Mouse (Mus musculus): ENCODE measurements at regions not wholly inside any gene's neighbourhood (a gene's known extent, or its start where the extent isn't known, plus 50 kb on each side); places are given as distances from the start of the nearest gene placed in this dataset.

DNA sequence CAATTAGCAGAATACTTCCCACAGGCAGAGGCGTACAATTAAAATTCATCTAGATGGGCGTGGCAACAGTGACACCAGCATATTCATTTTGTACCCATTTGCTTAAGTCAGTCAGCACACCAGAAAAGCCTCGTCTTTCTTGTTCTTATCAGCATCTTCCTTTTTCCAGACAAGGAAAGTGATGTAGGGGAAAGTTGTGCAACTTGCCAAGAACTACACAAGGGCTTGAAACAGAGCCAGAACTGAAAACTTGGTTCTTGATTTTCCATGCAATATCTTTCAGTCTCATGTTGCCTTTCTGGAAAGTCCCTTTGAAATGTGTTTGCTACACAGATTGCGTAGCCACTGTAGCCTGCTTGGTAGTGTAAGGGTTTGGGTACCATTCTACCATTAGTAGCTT is 401.9 kb upstream of the Btbd3 start:
- H3K4me1 ChIP-seq (ENCODE audit: control insufficient read depth, insufficient read depth, low read length), result no peaks in the 10 kb centered on the region
- no peak overlapping the region; the same call in 1 of the 2 replicates for H3K27ac ChIP-seq (ENCODE audit: insufficient read depth, low read length)
- H3K4me3 ChIP-seq (ENCODE audit: insufficient read depth, low read length), result no peak overlapping the region
- TF ChIP-seq CTCF (IDR thresholded peaks at IDR 0.05; ENCODE audit: borderline replicate concordance, insufficient read depth, low read length) (no peak), POLR2A (IDR thresholded peaks at IDR 0.05; ENCODE audit: low read depth, low read length) (no peak)

DNA sequence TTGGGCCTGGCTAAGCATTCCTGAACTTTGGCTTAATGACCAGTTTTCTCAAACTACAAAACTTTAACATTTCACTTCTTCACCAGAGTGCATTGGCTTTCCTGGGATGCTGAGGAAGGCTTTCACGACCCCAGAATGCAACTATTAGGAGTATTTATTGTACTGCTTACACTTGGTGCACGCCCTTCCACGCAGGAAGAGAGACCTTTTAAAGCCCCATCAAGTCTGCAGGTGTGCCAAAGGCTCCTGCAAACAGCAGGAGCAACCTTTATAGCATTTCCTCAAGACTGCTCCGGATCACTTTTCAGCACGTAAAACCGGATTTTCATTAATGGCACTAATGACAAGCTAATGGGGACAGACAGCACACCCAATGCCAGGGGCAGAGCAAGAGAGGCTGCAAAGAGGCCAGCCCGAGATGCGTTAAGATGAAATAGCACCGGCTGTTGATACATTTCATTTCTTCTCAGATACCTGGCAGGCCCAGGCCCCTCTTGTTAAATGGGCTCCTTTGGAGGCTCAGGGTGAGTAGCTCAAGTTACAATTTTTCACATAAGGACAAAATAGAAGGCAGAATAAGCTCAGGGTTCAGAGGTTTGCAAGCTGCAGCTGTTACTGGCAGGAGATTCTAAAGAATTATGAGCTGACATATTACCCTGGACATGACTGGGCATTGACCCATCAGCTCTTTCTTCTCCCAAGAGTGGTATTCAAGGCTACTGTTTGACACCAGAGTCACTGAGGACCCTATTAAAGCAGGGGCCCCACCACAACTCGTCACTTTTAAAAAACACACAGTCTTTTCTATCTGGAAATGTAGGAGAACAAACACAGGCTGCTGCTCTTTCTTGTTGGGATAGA is 402.7 kb upstream of the Btbd3 start:
- H3K4me1 ChIP-seq (ENCODE audit: control insufficient read depth, insufficient read depth, low read length), result no peaks in the 10 kb centered on the region
- no peak overlapping the region for H3K27ac ChIP-seq (ENCODE audit: insufficient read depth, low read length)
- TF ChIP-seq POLR2A (IDR thresholded peaks at IDR 0.05; ENCODE audit: low read depth, low read length), result no peak
- TF ChIP-seq CTCF (IDR thresholded peaks at IDR 0.05; ENCODE audit: borderline replicate concordance, insufficient read depth, low read length), result no peak
- no peak overlapping the region for H3K4me3 ChIP-seq (ENCODE audit: insufficient read depth, low read length)

DNA sequence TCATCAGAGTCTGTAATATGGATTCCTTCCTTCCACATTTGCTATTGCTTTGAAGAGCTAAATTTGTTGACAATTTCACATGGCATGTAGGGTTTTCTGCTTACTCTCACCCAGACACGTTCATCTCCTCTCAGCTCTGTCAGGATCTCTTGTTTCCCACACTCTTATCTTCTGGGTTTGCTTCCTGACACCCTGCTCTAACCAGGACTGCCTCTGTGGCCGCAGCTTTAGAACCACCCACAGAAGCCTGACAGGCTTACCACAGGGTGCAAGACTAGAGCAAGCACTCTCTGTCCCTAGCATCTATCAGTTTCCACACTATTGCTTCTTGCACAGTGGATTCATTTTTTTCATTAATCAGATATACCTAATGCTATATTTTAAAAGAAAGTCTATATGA is 408.5 kb upstream of the Btbd3 start:
- no peak overlapping the region for H3K27ac ChIP-seq (ENCODE audit: insufficient read depth, low read length)
- TF ChIP-seq CTCF (IDR thresholded peaks at IDR 0.05; ENCODE audit: borderline replicate concordance, insufficient read depth, low read length) (no peak), POLR2A (IDR thresholded peaks at IDR 0.05; ENCODE audit: low read depth, low read length) (no peak)
- no peak overlapping the region for H3K4me3 ChIP-seq (ENCODE audit: insufficient read depth, low read length)
- H3K4me1 ChIP-seq (ENCODE audit: control insufficient read depth, insufficient read depth, low read length), result no peaks in the 10 kb centered on the region

DNA sequence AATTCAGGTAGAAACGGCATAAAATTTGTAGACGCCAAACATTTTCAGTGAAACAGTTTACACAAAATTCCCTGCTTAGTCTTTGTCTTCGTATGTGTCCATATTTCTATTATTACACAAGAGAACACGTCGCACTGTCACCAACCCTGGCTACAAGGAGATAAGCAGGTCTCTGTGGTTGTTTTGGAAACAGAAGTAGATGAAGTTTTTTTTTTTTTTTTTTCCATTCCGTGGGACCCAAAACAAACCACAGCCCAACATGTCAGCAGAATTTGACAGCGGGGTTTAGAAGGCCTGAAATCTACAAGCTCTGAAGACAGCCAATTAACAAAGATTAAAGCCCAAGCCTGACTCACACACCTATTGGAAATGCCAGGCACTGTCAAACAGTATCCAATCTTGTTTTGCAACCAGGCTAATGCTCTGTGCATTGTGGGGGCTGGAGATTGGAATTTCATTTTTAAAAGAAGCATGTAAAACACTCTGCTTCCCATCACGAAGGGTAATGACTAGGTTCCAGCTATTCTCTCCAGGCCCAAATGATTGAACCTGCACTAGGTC is 428.5 kb upstream of the Btbd3 start:
- Histone ChIP-seq H3K4me3 (ENCODE audit: insufficient read depth, low read length) (no peak overlapping the region), H3K27ac (ENCODE audit: insufficient read depth, low read length) (no peak overlapping the region), H3K4me1 (ENCODE audit: control insufficient read depth, insufficient read depth, low read length) (no peaks in the 10 kb centered on the region)
- TF ChIP-seq POLR2A (IDR thresholded peaks at IDR 0.05; ENCODE audit: low read depth, low read length), result no peak
- no peak for TF ChIP-seq CTCF (IDR thresholded peaks at IDR 0.05; ENCODE audit: borderline replicate concordance, insufficient read depth, low read length)

DNA sequence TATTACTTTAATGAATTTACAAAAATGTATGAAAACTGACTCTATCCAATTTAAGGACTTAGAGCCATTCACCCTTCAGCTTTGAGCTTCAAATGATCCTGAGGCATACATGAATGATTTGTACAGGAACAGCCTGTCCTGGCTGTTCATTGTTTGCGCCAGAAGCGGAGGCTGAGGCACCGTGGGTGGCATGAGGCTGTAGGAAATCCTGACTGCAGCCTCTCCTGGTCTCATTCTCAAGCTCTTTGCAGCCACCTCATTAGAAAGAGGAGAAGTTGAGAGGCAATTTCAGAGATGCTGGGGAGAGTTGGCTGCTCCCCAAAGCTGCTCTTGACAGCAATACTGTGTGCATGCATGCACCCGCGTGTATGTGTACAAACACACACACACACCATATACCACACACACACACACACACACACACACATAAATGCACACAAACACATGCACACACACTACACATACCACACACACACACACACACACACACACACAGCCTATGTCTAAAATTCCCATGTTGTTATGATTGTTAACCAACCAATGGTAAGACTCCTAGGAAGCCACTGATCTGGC is 434.9 kb upstream of the Btbd3 start:
- TF ChIP-seq POLR2A (IDR thresholded peaks at IDR 0.05; ENCODE audit: low read depth, low read length) (no peak), CTCF (IDR thresholded peaks at IDR 0.05; ENCODE audit: borderline replicate concordance, insufficient read depth, low read length) (no peak)

DNA sequence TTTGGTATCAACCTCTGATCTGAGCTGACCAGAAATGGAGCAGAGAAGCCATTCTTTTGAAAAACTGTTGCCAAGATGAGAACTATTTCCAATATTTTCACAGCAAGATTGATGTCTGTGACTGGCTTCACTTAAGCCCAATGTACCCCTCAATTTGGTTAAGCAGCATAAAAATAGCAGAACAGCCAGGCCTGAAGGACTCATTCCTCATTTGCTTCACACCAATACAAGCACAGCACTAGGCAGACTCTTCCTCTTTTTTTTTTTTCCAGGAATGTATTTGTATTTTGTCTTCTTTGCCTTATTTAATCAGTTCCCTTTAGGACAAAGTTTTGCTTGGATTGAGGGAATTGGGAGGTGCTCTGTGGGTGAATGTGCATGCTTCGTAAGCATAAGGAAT is 441.4 kb upstream of the Btbd3 start:
- Histone ChIP-seq H3K4me1 (ENCODE audit: control insufficient read depth, insufficient read depth, low read length) (no peaks in the 10 kb centered on the region), H3K27ac (ENCODE audit: insufficient read depth, low read length) (peak overlapping the region; percentile 40; the same call in 1 of the 2 replicates), H3K4me3 (ENCODE audit: insufficient read depth, low read length) (no peak overlapping the region)
- TF ChIP-seq POLR2A (IDR thresholded peaks at IDR 0.05; ENCODE audit: low read depth, low read length) (no peak), CTCF (IDR thresholded peaks at IDR 0.05; ENCODE audit: borderline replicate concordance, insufficient read depth, low read length) (no peak)

More for the DNA sequence above, 434.9 kb upstream of the Btbd3 start:
- Histone ChIP-seq H3K4me3 (ENCODE audit: insufficient read depth, low read length) (no peak overlapping the region), H3K27ac (ENCODE audit: insufficient read depth, low read length) (no peak overlapping the region), H3K4me1 (ENCODE audit: control insufficient read depth, insufficient read depth, low read length) (no peaks in the 10 kb centered on the region)

DNA sequence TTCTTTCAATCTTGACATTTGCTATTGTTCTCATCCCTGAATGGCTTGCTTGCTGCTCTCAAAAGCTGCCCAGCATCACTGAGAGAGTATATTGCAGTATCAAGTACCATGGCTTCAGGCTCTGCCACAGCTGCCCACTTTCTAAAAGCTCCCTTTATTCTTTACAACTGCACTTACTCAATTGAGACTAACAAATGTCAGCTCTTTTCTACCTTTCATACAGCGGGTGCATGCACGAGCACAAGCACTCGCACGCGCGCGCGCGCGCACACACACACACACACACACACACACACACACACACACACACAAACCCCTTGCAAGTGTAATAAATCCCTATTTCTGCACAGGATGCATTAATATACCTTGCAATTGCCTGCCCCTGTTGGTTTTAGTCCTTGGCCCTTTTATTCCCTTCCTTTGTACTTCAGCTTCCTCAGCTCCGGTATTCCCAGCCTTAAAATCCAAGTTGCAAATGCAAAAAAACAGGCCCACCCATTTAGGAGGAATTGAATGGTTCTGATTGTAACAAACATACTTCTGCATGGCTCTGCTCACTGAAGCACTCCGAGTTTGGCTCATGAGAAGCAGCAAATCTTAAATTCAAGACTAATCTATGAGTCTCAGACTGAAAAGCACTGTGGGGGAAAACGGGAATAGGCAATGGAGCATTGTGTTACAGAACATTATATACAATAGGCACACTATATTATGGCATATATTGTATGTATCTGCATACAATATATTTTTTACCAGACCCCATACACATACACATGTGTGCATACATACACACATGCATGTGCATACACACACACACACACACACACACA is 447.7 kb upstream of the Btbd3 start:
- Histone ChIP-seq H3K27ac (ENCODE audit: insufficient read depth, low read length) (no peak overlapping the region), H3K4me1 (ENCODE audit: control insufficient read depth, insufficient read depth, low read length) (no peaks in the 10 kb centered on the region), H3K4me3 (ENCODE audit: insufficient read depth, low read length) (no peak overlapping the region)
- TF ChIP-seq POLR2A (IDR thresholded peaks at IDR 0.05; ENCODE audit: low read depth, low read length), result no peak
- TF ChIP-seq CTCF (IDR thresholded peaks at IDR 0.05; ENCODE audit: borderline replicate concordance, insufficient read depth, low read length), result no peak

DNA sequence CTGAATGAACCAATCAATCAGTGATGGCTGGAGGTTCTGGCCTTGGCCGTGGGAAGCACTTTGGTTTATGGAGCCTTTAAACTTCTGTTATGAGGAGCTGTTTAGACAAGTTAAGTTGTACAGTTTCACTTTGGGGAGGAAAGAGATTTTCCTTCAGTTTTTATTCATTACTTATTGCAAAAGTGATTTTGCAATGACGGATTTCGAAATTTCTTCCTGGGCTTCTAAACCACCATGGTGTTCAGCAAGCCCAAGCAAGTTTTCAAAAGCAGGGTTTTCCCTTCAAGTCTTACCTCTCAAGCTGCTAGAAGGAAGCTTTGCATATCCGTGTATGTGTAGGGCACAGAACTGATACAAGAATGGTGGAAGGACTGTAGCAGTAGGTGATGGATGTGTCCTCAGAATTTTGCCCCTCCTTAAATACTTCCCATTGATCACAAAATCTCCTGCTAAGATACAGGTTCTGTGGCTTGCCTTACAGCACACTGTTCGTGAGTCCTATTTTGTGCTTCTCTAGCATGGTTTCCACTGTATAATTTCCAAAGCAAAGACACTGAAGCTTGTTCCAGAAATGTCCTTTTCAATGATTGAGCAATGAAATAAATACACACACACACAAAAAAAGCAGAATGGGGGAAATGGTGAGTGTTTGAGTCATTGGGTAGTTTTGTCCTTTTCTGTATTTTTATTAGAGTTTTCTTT is 448.6 kb upstream of the Btbd3 start:
- no peak overlapping the region for H3K4me3 ChIP-seq (ENCODE audit: insufficient read depth, low read length)
- no peak for TF ChIP-seq POLR2A (IDR thresholded peaks at IDR 0.05; ENCODE audit: low read depth, low read length)
- TF ChIP-seq CTCF (IDR thresholded peaks at IDR 0.05; ENCODE audit: borderline replicate concordance, insufficient read depth, low read length), result no peak
- peak overlapping the region; percentile 80 for H3K27ac ChIP-seq (ENCODE audit: insufficient read depth, low read length)
- H3K4me1 ChIP-seq (ENCODE audit: control insufficient read depth, insufficient read depth, low read length), result no peaks in the 10 kb centered on the region

DNA sequence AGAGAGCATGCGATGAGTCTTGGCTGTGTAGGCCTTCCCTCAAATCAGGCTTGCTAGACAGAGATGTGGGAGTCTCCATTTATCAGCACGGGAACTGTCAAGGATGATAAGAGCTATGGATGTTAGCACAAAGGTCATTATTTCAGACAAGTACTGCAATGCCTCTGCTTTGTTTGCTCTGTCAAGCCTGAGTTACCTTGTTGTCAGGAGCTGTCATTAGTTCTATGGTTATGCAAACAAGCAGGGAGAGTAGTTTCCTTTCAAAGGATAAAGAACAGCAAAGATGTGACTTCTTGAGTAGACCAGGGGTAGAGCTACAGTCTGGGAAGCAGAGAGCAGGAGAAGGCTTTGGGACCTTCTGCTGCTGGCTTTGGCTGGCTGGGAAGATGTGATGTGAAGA is 461.5 kb upstream of the Btbd3 start:
- no peak overlapping the region for H3K27ac ChIP-seq (ENCODE audit: insufficient read depth, low read length)
- TF ChIP-seq POLR2A (IDR thresholded peaks at IDR 0.05; ENCODE audit: low read depth, low read length), result no peak
- no peak for TF ChIP-seq CTCF (IDR thresholded peaks at IDR 0.05; ENCODE audit: borderline replicate concordance, insufficient read depth, low read length)
- H3K4me1 ChIP-seq (ENCODE audit: control insufficient read depth, insufficient read depth, low read length), result no peaks in the 10 kb centered on the region
- H3K4me3 ChIP-seq (ENCODE audit: insufficient read depth, low read length), result no peak overlapping the region

Data from embryonic fibroblast, embryonic 13.5 days (primary cell).